Mouse (Mus musculus) forebrain, postnatal 0 days (tissue): ENCODE data around the gene Trim32. TPM values are rescaled to one million over a fixed set of nuclear protein-coding genes. Genes with fewer than 3 reads are reported as not detected.
A peak's percentile ranks its signal among the peaks of the same experiment; 100 is the strongest.

Source experiments
- ATAC-seq: fragments of 200-750 bp; cut with Nextera tagmentation; 2 replicates; pipeline ENCODE4 v1.8.0; 2017; ENCODE audit warnings: mild to moderate bottlenecking, moderate library complexity
- DNase-seq: peaks from one replicate; pipeline ENCODE4 v3.0.0-alpha.2; 2015
- H3K27ac ChIP-seq: fragments of 300-500 bp; sonication (generic); 2 replicates; pipeline ENCODE4 v1.5.1; 2014; ENCODE audit warnings: low read depth, mild to moderate bottlenecking, antibody characterized with exemption, low read length, moderate library complexity, mixed read lengths
- H3K27me3 ChIP-seq: fragments of 300-500 bp; sonication (generic); 2 replicates; pipeline ENCODE4 v1.6.1; 2014; ENCODE audit warnings: mild to moderate bottlenecking, low read length, mixed read lengths; ENCODE audit not compliant: insufficient read depth
- H3K36me3 ChIP-seq: fragments of 300-500 bp; sonication (generic); 2 replicates; pipeline ENCODE4 v1.6.1; 2014; ENCODE audit warnings: mild to moderate bottlenecking, moderate library complexity; ENCODE audit not compliant: insufficient read depth
- H3K4me1 ChIP-seq: fragments of 300-500 bp; sonication (generic); 2 replicates; pipeline ENCODE4 v1.6.1; 2014; ENCODE audit warnings: antibody characterized with exemption; ENCODE audit not compliant: insufficient read depth
- H3K4me2 ChIP-seq: fragments of 300-500 bp; sonication (generic); 2 replicates; pipeline ENCODE4 v1.6.1; 2014; ENCODE audit warnings: low read depth, mild to moderate bottlenecking, moderate library complexity
- H3K4me3 ChIP-seq: fragments of 300-500 bp; sonication (generic); 2 replicates; pipeline ENCODE4 v1.5.1; 2014; ENCODE audit warnings: low read depth, low read length, mixed read lengths
- H3K9ac ChIP-seq: fragments of 300-500 bp; sonication (generic); 2 replicates; pipeline ENCODE4 v1.6.1; 2014; ENCODE audit warnings: mild to moderate bottlenecking
- H3K9me3 ChIP-seq: fragments of 300-500 bp; sonication (generic); 2 replicates; pipeline ENCODE4 v1.6.1; 2016; ENCODE audit warnings: low read length
- CTCF ChIP-seq: sonication (generic); IDR thresholded peaks from 2 replicates; pipeline ENCODE4 v1.5.1; 2016; ENCODE audit warnings: antibody characterized with exemption, control low read depth, low read depth
- WGBS: fragments of 180-500 bp; shearing (Covaris S2); extraction: QIAGEN DNeasy Blood & Tissue Kit; methylation state at CpG from one replicate; pipeline ENCODE4 v1.1.7; 2014; 5-methylcytosine and 5-hydroxymethylcytosine counted together
- polyA plus RNA-seq: library from polyadenylated mRNA; unstranded; fragments of >200 nt; fragmentation: Nextera tagmentation; extraction: Ambion mirVana; gene quantifications from 2 replicates; pipeline ENCODE4 v1.2.1, GENCODE M21; 2015
- total RNA-seq: library from RNA; depleted of rRNA; stranded (reverse); fragments of >200 nt; gene quantifications from 2 replicates; pipeline ENCODE4 v1.2.3, GENCODE M21; 2014; rRNA removed

Gene Trim32
- total RNA-seq (156 and 187 TPM in 2 replicates), polyA plus RNA-seq (154 and 164 TPM in 2 replicates)

DNA sequence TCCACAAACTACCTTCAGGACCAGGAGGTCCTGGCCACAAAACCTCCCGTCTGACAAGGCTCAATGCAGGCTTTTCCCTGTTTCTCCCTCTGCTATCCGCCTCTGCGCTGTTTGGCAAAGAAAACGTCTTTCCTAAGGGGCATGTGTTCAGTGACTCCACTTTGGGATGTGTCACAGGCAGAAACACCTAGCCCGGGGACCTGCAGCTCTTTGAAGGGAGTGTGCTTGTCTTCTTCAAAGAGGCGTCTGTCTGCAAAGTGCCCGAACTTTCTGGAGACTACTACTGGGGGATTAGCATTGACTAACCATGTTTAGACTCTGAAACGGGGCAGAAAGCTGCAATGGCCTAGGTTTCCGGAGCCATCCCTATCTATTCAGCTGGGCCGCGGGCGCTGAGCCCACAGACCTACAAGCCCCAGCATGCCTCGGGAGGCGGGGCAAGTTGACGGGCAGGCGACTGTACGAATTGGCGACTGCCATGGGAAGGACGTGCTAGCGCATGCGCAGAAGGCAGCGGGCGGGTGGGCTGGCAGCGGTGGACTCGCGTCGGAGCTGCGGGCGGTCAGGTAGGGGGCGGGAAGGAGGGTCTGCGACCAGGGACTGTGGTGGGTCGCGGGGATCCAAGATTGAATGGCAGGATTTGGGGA is at the start of gene Trim32:
Trim32 (plus strand) TSS at position 483 of the 647 bp plus-strand sequence.
- Histone ChIP-seq H3K4me2 (peak within 1 kb of the TSS; percentile 69), H3K4me1 (peaks cover 8% of the 10 kb centered on the region; the same call in 1 of the 2 replicates), H3K9ac (peak within 1 kb of the TSS; percentile 82), H3K27me3 (no peaks in the 10 kb centered on the region), H3K36me3 (no peaks in the 10 kb centered on the region), H3K27ac (peak within 1 kb of the TSS; percentile 89), H3K4me3 (peak within 1 kb of the TSS; percentile 85), H3K9me3 (no peaks in the 10 kb centered on the region)
- ATAC-seq (peak; percentile 98), DNase-seq (peak; percentile 99)
- TF ChIP-seq CTCF = 0 out of 2 replicates have a peak, but pooled peaks have one; percentile 23
- 2% methylated on average over 33 of the region's 33 CpGs for WGBS

DNA sequence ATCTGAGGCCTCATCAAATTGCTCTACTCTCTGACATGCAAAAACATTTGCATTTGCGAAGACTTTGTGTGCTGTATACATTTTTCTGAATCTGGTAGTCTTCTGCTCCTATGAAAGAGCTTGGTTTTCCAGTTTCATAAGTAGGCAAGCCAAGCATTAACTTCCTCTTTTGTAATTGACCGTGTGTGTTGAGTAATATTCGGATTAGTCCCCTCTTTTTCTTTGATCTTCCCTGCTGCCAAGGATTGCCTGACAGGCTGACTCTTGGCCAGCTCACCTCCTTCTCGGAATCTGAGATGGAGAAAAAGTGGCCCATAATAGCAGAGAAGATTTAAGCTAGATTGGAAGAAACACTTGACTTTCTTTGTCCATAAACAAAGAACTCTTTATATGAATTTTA is 39.3 kb upstream of the Trim32 start:
- WGBS = 50% methylated on average over 4 of the region's 4 CpGs
- no peak for TF ChIP-seq CTCF
- Histone ChIP-seq H3K27me3 (no peaks in the 10 kb centered on the region), H3K36me3 (no peaks in the 10 kb centered on the region), H3K4me2 (no peak overlapping the region), H3K9ac (no peak overlapping the region), H3K27ac (no peak overlapping the region), H3K4me1 (no peaks in the 10 kb centered on the region), H3K9me3 (no peaks in the 10 kb centered on the region), H3K4me3 (no peak overlapping the region)
- DNase-seq = no peak
- ATAC-seq = no peak

DNA sequence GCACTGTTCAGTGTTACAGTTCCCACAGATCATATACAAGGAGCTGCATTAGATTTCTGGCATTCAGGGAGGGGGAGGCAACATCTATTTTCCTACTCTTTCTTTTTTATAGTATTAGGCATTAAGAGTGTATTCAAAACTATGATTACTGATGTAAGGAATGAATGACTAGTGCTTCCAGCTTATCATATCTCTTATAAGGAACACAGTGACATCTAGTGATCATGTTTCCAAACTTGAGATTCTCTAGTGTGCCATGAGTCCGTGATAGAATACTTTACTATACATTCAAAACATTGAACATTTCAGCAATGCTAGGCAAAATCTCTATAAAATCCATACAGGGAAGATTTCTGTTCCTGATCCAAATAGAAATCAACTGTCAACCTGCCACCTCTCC is 24.5 kb upstream of the Trim32 start:
- WGBS = 42% methylated on average over 1 of the region's 1 CpGs
- Histone ChIP-seq H3K27me3 (no peaks in the 10 kb centered on the region), H3K27ac (no peak overlapping the region), H3K9me3 (no peaks in the 10 kb centered on the region), H3K4me2 (no peak overlapping the region), H3K4me3 (no peak overlapping the region), H3K36me3 (no peaks in the 10 kb centered on the region), H3K4me1 (no peaks in the 10 kb centered on the region), H3K9ac (no peak overlapping the region)
- ATAC-seq = peak; percentile 53; the same call in 1 of the 2 replicates
- peak; percentile 56 for TF ChIP-seq CTCF
- DNase-seq = peak; percentile 51

DNA sequence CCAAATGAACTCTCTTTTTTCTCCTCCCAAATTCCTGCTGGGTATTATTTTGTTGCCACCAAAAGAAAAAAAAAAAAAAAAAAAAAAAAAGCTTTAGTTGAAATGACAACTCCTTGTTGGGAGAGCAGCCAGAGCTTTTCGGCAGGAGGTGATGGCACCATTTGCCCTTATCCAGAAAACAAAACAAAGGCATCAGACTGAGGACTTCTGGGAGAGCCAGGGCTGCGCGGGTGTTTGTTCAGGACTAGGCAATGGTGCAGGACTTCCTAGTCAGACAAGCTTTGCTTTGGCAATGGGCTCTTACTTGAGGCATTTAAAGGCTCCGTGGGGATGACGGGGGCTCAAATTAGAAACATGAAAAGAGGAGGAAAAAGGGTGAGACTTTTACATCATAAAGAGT is 17.8 kb upstream of the Trim32 start:
- Histone ChIP-seq H3K9me3 (no peaks in the 10 kb centered on the region), H3K9ac (no peak overlapping the region), H3K4me3 (no peak overlapping the region), H3K4me2 (no peak overlapping the region), H3K27me3 (no peaks in the 10 kb centered on the region), H3K36me3 (no peaks in the 10 kb centered on the region), H3K4me1 (no peaks in the 10 kb centered on the region), H3K27ac (no peak overlapping the region)
- no peak for DNase-seq
- TF ChIP-seq CTCF = no peak
- 21% methylated on average over 5 of the region's 5 CpGs for WGBS
- no peak; the same call in 1 of the 2 replicates for ATAC-seq

DNA sequence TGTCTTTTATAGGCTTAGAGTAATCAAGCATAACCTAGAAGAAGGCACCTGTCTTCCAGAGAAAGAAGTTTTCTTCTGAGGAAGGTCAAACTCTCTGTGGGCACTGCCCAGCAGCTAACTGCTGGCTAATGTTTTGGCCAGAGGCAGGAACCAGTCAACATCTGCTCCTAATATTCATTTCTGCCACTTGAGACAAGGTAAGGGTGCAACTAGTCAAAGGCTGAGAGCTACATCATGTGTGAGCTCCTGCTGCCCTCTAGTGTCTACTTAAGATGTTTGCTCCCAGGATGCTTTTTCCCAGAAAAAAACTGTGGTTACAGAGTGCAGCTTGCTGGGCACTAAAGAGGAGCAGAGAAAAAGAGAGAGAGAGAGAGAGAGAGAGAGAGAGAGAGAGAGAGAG is 15.0 kb upstream of the Trim32 start:
- Histone ChIP-seq H3K27me3 (no peaks in the 10 kb centered on the region), H3K4me3 (no peak overlapping the region), H3K9ac (no peak overlapping the region), H3K4me1 (no peaks in the 10 kb centered on the region), H3K4me2 (no peak overlapping the region), H3K36me3 (no peaks in the 10 kb centered on the region), H3K27ac (no peak overlapping the region), H3K9me3 (no peaks in the 10 kb centered on the region)
- peak; percentile 80 for ATAC-seq
- TF ChIP-seq CTCF = peak; percentile 90
- peak; percentile 84 for DNase-seq

DNA sequence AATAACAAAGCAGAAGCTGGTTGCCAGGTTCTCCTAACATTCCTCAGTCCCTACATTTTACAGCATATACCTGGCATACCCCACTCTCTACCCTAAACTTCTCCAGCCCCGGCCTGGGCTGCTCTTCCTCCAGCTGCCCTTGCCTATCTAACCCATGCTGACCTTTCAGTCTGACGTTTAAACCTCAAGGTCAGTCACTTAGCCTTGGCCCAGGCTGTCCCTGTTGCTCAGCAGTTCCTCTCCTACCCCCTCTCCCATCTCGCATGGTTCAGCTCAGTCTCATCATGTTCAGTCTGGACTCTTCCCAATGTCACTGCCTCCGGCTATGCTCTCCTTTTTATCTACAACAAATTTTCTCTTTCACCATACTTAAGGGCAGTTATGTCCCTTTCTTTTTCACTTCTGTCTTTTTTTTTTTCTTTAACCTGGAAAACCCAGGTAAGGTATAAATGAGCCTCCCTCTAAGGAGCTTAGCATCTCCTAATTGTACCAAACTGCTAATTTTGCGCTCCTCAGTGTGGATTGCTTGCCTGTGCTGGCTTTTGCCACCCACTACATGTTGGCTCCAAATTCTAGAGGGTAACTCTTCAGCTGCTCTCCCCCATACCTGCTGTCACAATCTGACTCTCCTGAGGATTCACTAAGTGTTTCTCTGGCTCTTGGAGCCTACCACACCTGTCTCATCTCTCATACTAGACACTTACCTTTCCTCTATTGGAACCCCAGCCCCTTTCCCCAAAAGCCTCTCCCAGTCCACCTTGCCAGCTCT is 10.0 kb upstream of the Trim32 start:
- Histone ChIP-seq H3K27ac (no peak overlapping the region), H3K4me2 (no peak overlapping the region), H3K4me3 (no peak overlapping the region), H3K4me1 (no peaks in the 10 kb centered on the region), H3K9me3 (no peaks in the 10 kb centered on the region), H3K27me3 (no peaks in the 10 kb centered on the region), H3K36me3 (no peaks in the 10 kb centered on the region), H3K9ac (no peak overlapping the region)
- DNase-seq (no peak), ATAC-seq (no peak)
- TF ChIP-seq CTCF = no peak
- WGBS = 77% methylated on average over 5 of the region's 5 CpGs

DNA sequence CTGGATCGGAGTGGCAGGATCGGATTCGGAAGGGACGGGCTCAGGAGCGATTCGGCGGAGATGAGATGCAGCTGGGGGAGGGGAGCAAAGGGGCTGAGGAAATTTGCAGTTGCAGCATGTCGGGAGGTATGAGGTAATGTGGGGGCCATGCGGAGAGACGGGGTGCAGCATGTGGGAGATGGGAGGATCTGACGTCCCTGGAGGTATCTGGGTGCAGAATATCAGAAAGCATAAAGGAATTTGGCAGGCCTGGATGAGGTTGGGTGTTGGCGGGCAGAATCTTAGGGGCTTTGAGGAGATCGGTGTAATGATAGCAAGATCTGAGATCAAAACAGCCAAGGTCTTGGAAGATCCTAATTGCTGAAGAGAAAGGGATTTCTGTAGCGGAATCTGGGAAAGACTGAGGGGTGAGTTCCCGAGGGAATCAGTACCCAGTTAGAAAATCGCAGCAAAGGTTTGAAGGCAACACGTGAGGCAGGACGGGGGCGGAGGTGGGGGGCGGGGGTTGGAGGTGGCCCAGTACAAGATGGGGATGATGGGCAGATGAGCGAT is 441 bp downstream of the Trim32 start:
- peaks cover 8% of the 10 kb centered on the region; the same call in 1 of the 2 replicates for H3K4me1 ChIP-seq
- H3K9ac ChIP-seq = peak overlapping the region; percentile 82
- DNase-seq (no peak), ATAC-seq (peak; percentile 92)
- no peaks in the 10 kb centered on the region for H3K27me3 ChIP-seq
- no peaks in the 10 kb centered on the region for H3K36me3 ChIP-seq
- peak overlapping the region; percentile 69 for H3K4me2 ChIP-seq
- H3K27ac ChIP-seq = peak overlapping the region; percentile 89
- H3K9me3 ChIP-seq = no peaks in the 10 kb centered on the region
- no peak for TF ChIP-seq CTCF
- 1% methylated on average over 21 of the region's 21 CpGs for WGBS
- H3K4me3 ChIP-seq = peak overlapping the region; percentile 85
